Mouse (Mus musculus) liver, embryonic 12.5 days (tissue): ENCODE data around the gene Rnf152. TPM values are rescaled to one million over a fixed set of nuclear protein-coding genes. Genes with fewer than 3 reads are reported as not detected.

Source experiments
- ATAC-seq: fragments of 200-750 bp; cut with Nextera tagmentation; 2 replicates; pipeline ENCODE4 v1.8.0; 2017; ENCODE audit warnings: moderate number of reproducible peaks, mild to moderate bottlenecking, moderate library complexity
- H3K27ac ChIP-seq: fragments of 300-500 bp; sonication (generic); 2 replicates; pipeline ENCODE4 v1.5.1; 2016; ENCODE audit warnings: mild to moderate bottlenecking
- H3K27me3 ChIP-seq: fragments of 300-500 bp; sonication (generic); replicated peaks from 2 replicates; pipeline ENCODE4 v1.6.1; 2016; ENCODE audit warnings: mild to moderate bottlenecking, moderate library complexity
- H3K36me3 ChIP-seq: fragments of 300-500 bp; sonication (generic); 2 replicates; pipeline ENCODE4 v1.6.1; 2016; ENCODE audit warnings: mild to moderate bottlenecking, moderate library complexity
- H3K4me1 ChIP-seq: fragments of 300-500 bp; sonication (generic); 2 replicates; pipeline ENCODE4 v1.6.1; 2016
- H3K4me2 ChIP-seq: fragments of 300-500 bp; sonication (generic); 2 replicates; pipeline ENCODE4 v1.6.1; 2016; ENCODE audit warnings: mild to moderate bottlenecking, moderate library complexity
- H3K4me3 ChIP-seq: fragments of 300-500 bp; sonication (generic); 2 replicates; pipeline ENCODE4 v1.5.1; 2016; ENCODE audit warnings: mild to moderate bottlenecking, moderate library complexity
- H3K9ac ChIP-seq: fragments of 300-500 bp; sonication (generic); 2 replicates; pipeline ENCODE4 v1.6.1; 2016; ENCODE audit warnings: mild to moderate bottlenecking, moderate library complexity
- H3K9me3 ChIP-seq: fragments of 300-500 bp; sonication (generic); replicated peaks from 2 replicates; pipeline ENCODE4 v1.6.1; 2016; ENCODE audit warnings: mild to moderate bottlenecking, moderate library complexity
- WGBS: fragments of 180-500 bp; shearing (Covaris S2); methylation state at CpG from one replicate; pipeline ENCODE4 v1.1.7; 2016; ENCODE audit not compliant: insufficient replicate concordance; 5-methylcytosine and 5-hydroxymethylcytosine counted together
- polyA plus RNA-seq: library from polyadenylated mRNA; unstranded; fragments of >200 nt; fragmentation: Nextera tagmentation; extraction: Ambion mirVana; gene quantifications from 2 replicates; pipeline ENCODE4 v1.2.1, GENCODE M21; 2016

Rnf152 gene
- polyA plus RNA-seq, 1 experiment from 2014 or later, result 0.01 TPM

DNA sequence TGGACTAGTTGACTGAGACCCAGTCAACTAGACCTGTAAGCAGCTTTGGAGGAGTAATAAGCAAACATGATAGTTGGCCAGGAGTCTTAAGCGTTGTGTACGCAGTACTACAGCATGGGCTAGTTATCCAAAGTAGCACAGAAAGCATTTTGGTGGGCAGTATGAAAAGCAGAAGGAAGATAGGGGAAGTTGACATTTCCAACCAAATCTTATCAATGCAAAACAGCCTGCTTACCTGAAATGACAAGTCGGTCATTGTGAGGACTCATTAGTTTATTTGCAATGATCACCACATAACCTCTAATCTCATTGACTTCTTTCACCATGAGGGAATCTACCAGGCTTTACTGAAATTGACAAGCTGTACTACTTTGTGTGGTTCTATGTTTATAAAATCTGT, 107.3 kb downstream of the Rnf152 start:
- no peaks in the 10 kb centered on the region for H3K4me1 ChIP-seq
- H3K27ac ChIP-seq, result no peak overlapping the region
- H3K36me3 ChIP-seq, result no peaks in the 10 kb centered on the region
- no peak overlapping the region for H3K4me2 ChIP-seq
- H3K9ac ChIP-seq, result no peak overlapping the region
- H3K4me3 ChIP-seq, result no peak overlapping the region
- no peaks in the 10 kb centered on the region for H3K27me3 ChIP-seq
- no peaks in the 10 kb centered on the region for H3K9me3 ChIP-seq
- 47% methylated on average over 3 of the region's 3 CpGs for WGBS
- ATAC-seq, result no peak

- no peaks in the 10 kb centered on the region for H3K27me3 ChIP-seq
- no peaks in the 10 kb centered on the region for H3K36me3 ChIP-seq
- no peaks in the 10 kb centered on the region for H3K4me1 ChIP-seq
- no peak overlapping the region for H3K4me2 ChIP-seq
- H3K9ac ChIP-seq, result no peak overlapping the region
- H3K9me3 ChIP-seq, result no peaks in the 10 kb centered on the region
- 69% methylated on average over 2 of the region's 2 CpGs for WGBS
- no peak for ATAC-seq
- H3K4me3 ChIP-seq, result no peak overlapping the region
- H3K27ac ChIP-seq, result no peak overlapping the region
Observed at GRCm38 (mm10) chr1:105246651-105247050, 109.9 kb downstream of the Rnf152 start.

- H3K27ac ChIP-seq, result no peak overlapping the region
- H3K9ac ChIP-seq, result no peak overlapping the region
- H3K4me2 ChIP-seq, result no peak overlapping the region
- WGBS, result 53% methylated on average over 3 of the region's 3 CpGs
- no peaks in the 10 kb centered on the region for H3K9me3 ChIP-seq
- H3K27me3 ChIP-seq, result no peaks in the 10 kb centered on the region
- no peak for ATAC-seq
- H3K4me3 ChIP-seq, result no peak overlapping the region
- H3K36me3 ChIP-seq, result no peaks in the 10 kb centered on the region
- H3K4me1 ChIP-seq, result no peaks in the 10 kb centered on the region
Observed at GRCm38 (mm10) chr1:105246075-105246574, 110.4 kb downstream of the Rnf152 start.

- H3K4me3 ChIP-seq, result no peak overlapping the region
- no peak for ATAC-seq
Observed at GRCm38 (mm10) chr1:105243359-105244142, 113.0 kb downstream of the Rnf152 start.

GRCm38 (mm10) chr1:105240185-105240584, 116.3 kb downstream of the Rnf152 start:
- no peak overlapping the region for H3K4me2 ChIP-seq
- H3K9ac ChIP-seq, result no peak overlapping the region
- no peaks in the 10 kb centered on the region for H3K9me3 ChIP-seq
- no peak overlapping the region for H3K4me3 ChIP-seq
- no peaks in the 10 kb centered on the region for H3K36me3 ChIP-seq
- ATAC-seq, result no peak
- no peaks in the 10 kb centered on the region for H3K27me3 ChIP-seq
- H3K27ac ChIP-seq, result no peak overlapping the region
- H3K4me1 ChIP-seq, result no peaks in the 10 kb centered on the region

More at GRCm38 (mm10) chr1:105243359-105244142, 113.0 kb downstream of the Rnf152 start:
- Histone ChIP-seq H3K4me2 (no peak overlapping the region), H3K27ac (no peak overlapping the region), H3K9ac (no peak overlapping the region), H3K27me3 (no peaks in the 10 kb centered on the region), H3K4me1 (no peaks in the 10 kb centered on the region), H3K36me3 (no peaks in the 10 kb centered on the region), H3K9me3 (no peaks in the 10 kb centered on the region)
- 39% methylated on average over 6 of the region's 6 CpGs for WGBS
